Mouse (Mus musculus) layer of hippocampus, postnatal 36 days (tissue): ENCODE measurements around the gene Sys1. TPM values are rescaled to one million over a fixed set of nuclear protein-coding genes. Genes with fewer than 3 reads are reported as not detected.

Source experiments
- DNase-seq, 2 experiments: peaks; one replicate each; pipeline ENCODE4 v3.0.0; 2022
- total RNA-seq, 2 experiments: library from RNA; stranded (reverse); gene quantifications; 2 replicates each; pipeline ENCODE4 v1.2.3; 2021

The Sys1 gene
- total RNA-seq, 2 experiments from 2014 or later = 37.7 to 42.3 TPM

DNA sequence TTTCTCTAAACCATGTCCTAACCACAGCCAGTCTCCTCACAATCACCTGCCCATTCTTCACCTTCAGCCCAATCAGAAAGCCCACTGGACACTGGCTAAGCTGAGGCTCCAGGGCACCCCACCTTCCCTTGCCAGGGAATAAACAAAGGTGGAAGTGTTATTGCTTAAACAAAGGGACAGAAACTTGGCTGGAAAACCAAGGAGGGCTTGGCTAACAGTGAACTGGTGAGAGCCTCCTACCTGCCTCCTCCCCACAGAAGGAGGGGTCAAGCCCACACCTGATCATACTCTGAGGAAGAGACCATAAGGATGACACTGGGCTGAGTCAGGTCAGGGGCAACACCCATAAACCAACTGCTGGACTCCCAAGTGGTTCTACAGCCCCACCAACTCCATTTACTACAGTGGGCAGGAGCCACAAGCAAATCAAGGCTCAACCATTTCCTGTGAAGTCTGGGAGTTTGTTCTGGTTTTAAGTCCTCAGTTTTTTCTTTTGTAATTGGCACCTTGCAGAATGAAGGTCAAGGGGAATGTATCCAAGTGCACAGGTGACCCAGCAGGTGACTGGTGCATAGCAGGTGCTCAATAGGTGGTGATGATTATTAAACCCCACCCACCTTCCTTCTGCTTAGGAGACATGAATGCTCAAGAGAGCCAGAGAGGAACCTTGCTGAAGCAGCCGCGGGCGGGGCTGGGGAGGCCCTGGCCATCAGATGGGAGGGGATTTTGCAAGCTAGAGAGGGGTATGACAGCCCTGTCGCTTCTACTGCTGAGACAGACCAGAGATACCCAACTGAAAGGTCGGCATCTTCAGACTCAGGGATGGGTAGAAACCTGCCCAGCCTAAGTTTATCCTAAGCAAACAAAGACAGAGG is 21.3 kb upstream of the Sys1 start:
- no peak for DNase-seq

DNA sequence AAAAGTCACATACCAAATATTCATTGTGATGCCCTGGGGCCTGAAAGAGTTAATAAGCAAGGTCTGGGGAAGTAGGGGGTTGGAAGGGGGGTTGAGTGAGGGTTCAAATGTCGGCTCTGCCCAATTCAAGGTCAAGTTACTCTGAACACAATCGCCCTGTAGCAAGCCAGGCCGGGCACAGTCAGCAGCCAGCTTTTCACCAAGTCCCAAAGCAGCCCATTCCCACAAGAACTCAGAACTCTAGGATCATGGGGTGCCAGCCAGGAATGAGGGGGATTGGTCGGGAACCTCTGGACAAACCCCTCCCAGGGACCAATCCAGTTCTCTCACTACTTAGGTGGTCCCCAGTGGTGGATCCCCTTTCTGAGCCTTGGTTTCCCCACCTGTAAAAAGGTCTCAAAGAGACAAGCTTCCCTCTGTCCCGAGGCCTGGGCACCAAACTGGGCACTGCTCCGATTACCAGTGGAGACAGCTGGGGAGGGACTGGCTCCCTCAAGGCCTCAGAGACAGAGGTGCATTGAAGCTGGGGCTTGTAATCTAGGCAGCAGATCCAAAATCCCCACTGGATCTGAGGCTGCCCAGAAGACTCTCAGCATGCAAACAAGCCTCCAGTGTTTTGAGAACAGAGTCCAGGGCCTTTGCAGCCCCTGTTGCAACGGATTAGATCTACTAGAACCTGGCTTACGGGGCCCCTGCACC is 20.4 kb upstream of the Sys1 start:
- DNase-seq = peak; percentile 50 to 55

DNA sequence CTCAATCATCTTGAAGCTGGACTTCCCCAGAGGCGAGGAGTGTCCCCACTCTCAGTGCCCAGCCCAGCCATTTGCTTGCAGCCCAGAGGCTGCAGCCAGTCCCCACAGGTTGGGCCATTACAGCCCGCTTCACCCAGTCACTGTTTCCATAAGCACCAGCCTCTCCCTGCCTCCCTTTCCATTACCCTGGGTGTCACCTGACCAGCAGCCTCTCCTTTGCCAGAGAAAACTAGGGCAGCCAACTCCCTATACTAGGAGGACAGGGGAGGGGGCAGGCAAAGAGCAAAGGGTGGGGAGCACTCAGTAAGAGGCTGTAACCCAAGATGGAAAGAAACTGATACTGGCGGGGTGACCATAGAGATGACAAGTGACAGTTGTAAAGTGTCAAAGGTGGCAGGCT is 19.8 kb upstream of the Sys1 start:
- no peak for DNase-seq

DNA sequence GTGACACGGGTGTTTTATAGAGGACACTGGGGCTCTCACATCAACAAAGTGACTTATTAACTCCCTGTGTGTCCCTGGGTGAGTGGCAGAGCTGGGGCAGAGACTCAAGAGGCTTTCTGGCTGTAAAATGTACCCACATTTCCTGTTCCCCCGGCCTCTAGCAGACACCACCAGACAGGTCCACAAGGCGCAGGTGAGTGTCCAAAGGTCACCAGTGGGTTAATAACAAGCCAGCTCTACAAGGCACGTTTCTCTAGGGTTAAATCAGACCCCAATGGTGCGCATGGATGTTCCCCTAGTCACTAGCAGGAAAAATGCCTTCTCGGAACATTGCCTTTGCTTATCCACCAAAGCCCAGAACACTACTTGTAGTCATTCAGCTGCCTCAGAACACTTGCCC is 19.1 kb upstream of the Sys1 start:
- DNase-seq = no peak

DNA sequence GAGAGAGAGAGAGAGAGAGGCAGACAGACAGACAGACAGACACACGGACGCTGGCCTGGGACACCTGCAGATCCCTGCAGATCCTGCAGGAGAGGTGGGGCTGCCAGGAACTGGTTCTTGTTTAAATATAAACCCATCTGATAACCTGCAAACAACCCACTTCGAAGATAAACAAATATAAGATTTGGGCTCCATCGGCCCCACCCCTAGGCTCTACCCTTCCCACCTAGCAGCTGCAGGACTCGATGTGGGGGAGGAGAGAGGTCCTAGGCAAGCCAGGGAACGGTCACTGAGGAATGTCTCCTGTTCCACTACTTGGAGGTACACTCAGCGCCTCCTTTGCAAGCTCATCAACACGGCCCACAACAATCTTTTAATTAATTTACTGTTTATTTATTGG is 18.5 kb upstream of the Sys1 start:
- no peak for DNase-seq

DNA sequence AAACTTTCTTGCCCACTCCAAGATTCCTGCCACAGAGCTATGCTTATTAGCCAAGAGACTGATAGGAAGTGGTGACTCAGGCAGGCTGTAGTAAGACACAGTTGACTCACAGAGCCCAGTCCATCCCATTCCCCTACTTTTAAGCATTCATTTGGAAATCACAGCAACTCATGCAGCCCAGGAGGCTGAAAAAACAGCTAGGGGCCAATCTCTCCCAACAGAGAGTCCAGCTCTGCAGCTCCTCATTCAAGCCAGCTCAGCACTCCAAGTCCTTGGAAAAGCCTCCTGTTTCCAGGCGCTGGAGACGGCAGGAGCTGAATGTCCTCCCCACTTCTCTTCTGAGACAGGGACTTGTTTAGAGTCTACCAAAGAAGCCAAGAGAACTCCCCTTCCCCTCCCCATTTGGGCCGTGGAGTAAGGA is 17.8 kb upstream of the Sys1 start:
- peak; percentile 58 to 64 for DNase-seq

DNA sequence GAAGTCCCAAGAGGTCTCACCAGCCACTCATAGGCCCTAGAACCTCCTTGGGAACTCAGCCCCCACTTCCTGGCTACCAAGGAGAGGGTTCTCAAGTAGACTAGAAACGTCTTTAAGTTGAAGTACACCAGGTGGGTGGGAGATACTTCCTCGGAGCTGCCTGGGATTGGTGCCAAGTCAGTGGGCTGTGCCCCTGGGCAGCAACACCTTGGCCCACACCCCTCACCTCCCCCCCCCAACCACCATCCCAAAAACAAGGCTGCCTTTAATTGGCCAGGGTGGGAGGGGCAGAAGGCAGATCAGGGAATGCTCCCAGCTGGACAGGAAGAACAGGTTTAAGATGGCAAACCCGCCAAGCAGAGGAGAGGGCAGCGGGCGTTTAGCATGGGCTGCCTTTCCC is 16.4 kb upstream of the Sys1 start:
- DNase-seq = no peak

DNA sequence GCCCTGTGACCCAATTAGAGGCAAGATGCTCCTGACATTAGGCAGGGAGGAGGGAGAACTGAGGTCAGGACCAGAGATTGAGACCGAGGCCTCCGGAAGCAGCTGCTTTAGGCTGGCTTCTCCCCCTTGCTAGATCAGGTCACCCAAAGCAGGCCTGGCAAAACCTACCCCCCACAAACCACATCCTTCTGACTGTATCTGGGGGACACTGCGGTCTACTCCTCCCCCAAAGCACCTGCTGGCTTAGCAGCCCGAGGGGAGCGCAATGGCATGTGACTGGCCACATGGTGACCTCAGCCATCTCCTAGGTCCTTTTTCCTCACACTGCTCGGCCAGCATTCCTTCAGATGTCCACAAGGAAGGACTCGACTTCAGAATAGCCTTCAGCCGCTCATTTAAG is 15.6 kb upstream of the Sys1 start:
- DNase-seq = no peak

DNA sequence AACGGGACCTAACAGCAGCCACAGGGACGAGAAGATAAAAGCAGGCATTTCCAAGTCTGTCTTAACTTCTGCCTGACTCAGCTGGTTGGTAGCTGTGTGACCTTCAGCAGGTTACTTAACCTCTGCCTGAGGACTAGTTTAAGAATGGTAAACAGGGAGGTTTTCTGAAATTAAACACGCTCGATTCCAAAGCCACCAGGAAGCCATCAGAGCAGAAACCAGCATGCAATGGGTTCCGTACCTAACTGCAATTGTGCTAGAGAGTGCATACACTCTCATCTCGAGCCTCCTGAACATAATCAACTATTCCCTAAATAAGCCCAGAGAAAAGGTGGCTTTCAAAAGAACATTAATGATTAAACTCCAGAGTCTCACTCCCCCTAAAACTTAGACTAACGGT is 15.0 kb upstream of the Sys1 start:
- DNase-seq = no peak

DNA sequence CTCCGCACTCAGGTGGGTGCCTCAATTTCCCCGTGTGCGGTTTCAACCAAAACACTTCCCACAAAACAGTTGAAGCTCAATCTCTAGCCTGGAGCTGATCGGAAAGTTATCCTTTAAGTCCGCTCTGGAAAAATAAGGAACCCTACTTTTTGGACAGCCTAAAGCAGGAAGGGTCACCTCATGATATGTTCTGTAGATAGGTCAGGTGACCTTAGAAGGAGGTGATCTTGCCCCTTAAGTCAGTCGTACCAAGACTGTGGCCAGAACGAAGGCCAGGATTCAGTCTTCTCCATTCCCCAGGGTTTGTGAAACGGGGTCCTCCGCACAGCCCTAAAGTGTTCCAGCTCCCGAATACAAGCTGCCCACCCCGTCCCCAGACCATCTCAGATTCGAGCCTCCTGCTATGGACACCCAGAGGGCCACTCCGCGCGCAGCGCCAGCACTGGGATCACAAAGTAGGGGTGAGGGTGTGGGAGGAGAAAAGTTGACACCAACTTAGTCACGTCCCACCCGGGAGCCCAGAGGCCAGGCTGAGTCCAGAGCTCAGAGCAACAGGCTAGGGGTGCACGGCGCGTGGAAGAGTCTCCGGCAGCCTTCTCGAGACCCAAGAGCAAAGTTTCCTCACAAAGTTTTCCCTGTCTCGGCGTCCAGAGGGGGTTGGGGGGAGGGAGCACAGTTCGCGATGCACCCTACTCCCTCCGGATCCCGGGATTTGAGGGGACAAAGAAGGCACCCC is 14.3 kb upstream of the Sys1 start:
- DNase-seq = no peak

DNA sequence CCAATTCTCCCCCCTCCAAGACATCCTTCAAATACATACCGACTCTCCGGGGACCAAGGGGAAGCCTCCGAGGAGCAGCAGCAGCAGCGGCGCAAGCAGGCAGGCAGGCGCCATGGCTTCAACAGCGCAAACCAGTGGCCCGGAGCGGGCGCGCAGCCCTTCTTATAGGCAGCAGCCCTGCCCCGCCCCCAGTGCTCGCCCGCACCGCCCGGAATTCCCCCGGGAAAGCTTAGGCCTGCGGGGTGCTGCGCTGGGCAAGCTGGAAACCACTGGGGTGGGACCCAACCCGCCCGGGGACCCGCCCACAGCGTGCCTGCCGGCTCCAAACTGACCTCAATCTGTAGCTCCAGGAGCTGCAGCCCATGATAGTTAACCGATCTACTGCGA is 13.7 kb upstream of the Sys1 start:
- peak; percentile 74 to 75 for DNase-seq

DNA sequence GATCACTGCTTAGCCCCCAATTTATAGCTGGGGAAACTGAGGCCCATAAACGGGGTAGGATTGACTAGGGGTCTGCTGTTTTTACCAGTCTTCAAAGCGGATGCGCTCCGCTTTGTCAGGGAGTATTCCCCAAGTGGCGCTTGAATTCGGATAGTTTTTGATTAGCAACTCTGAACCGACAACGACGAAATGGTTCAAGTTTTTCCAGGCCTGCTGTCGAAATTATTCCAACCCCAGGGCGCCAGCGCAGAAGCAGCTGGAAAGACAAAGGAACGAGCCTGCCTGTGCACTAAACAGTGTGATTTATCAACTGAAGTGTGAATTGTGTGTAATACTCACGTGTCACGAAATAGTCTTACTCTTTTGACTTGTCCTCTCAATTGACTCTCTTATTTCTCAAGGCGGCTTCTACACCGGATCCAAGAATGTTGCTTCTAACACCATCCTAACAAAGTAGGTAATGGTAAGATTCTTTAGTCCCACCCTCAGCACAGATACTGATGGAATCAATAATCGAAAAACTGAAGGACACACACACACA is 13.2 kb upstream of the Sys1 start, which contains the start of gene Sdc4:
Sdc4 (minus strand) TSS at position 428 of the 541 bp plus-strand sequence.
- no peak for DNase-seq

DNA sequence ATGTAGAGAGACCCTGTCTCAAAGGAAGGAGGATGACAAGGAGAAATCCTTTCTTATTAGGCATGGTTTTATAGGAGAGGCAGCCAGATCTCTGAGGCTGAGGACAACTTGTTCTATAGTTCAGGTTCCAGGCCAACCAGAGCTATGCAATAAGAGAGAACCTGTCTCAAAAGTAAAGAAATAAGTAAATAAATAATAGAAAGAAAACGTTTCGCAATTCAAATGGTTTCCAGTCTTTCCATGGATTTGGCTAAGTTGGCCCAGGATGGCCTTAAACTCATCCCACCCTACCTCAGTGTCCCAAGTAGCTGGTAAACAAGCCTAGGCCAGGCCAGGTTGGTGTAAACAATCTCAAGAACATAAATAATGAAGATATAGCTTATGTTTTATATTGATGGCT is 12.1 kb upstream of the Sys1 start:
- no peak for DNase-seq

DNA sequence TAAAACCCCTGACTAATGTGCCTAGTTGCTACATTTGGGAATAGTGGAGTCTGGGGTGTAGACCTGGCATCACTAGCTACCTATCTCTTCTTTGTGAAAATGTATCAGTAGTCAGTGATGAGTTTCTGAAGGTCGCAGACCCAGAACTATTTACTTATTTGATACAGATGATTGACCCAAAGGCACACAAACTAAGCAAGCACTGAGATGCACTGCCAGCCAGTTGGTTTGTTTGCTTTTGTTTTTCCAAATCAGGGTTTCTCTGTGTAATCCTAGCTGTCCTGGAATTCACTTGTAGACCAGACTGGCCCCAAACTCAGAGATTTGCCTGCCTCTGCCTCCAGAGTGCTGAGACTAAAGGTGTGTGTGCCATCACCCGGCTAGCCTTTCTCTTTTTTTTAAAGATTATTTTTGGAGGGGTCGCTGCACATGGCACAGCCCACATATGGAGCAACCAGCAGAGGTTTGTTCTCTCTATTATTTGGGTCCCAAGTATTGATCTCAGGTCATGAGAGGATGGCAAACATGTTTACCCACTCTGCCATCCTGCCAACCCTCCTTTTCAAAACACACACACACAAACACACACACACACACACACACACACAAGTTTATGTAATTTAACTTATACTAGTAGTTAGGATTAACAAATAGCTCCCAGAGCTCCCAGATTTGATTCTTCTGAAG is 11.2 kb upstream of the Sys1 start:
- no peak for DNase-seq

DNA sequence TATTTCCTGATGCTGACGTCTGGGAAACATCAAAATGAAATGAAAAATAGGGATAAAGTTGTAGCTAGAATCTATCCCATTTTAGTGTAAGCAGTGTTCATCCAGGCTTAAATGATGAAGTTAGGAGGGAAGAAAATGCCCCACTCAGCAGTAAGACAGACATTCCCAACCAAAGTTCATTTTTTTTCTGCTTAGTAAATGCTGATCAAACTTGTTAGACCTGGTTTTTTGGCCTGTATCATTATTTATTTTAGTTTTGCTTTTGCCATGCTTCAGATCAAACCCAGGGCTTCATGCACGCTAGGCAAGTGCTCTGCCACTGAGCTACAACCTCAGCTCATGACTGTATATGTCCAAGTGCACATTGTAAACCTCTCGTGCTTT is 10.7 kb upstream of the Sys1 start:
- no peak for DNase-seq

DNA sequence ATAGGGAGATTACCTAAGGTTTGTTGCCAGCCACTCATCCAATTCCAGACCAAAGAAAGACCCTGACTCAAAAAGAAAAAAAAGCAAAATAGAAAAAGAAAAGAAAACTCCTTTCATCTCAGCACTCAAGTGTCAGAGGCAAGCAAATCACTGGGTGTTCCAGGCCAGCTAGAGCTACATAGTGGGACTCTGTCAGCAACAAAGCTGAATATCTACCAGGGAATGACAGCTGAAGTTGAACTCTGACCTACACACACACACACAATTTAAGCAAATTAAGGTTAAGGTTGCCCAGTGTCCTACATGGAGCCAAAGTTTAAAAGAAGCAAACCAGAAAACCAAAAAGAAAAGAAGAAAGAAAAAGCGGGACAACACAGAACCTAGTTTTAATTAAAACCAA is 8.6 kb upstream of the Sys1 start:
- no peak for DNase-seq

DNA sequence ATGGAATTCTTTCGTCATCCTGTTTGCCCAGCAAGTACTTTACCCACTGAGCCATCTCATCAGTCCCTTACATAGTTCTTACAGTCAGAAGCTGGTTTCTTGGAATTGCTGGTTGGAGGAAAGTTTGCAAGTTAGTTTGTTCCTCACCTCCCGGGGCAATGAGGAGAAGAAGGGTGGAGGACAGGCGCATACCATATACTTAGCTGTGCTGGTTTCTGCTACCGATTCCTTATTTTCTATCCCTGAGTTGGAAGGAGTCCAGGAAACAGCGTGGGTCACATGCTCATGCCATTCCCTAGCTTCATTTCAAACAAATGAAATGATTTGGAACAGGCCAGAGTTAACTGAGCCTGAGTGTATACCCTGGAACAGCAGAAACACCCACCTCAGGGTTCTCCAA is 7.8 kb upstream of the Sys1 start:
- no peak for DNase-seq

DNA sequence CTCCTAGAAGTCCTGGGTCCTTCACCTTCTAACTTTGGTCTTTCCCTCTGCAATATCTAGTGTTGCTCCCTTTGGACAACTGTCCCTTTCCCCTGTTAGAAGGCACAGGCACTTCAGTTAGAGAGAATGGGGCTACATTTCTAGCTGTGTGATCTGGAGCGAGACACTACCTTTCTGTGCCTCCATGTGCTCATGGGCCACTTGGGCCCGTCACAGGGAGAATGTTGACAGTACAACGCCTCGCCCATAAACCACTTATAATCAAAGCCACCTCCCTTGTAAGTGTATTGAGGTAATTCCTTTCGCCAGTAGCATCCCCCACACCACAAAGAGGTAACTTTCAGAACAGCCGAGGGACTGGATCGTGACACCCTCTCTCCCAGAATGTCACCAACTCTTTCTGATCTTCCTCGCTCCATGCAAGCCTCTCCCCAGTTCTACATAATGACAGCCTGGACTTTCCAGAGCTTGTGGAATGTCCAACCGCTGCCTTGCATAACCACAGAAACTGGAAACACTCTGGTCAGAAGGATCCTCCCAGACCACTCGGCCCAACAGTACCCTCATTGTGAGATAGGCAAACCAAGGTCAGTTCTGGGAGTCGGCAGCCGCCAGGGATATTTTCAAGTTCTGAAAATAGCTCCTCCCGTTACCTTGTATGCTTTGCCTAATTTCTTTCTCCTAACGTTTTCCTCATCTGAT is 7.3 kb upstream of the Sys1 start:
- no peak for DNase-seq

DNA sequence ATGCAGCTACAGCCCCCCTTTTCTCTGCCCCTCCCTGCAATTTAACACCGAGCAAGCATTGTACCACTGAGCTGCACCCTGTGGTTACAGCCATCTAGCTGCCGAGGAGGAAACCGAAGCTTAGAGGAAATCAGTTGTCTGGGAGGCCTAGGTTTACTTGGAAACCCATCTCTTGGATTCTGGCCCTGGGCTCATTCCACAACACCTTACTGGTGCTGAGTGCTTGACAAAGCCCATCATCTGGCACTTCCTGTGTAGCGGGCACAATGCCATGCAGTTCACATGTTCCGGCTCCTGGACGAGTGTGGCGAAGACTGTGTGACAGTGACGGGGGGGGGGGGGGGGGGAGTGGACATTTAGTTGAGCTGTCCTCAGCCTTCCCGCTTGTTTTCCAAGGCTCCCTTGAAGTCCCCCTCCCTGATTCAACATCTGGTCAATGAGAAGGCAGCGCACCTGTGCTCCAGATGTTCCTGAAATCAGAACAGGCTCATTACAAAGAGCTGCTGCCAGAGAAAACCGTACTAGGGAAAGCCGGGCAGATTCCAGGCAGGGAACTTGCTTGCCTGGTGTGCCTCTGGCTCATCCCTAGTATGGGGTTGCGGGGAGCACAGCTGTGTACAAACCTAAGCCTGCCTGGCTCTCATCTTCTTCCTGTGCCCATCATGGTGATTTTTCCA is 4.6 kb upstream of the Sys1 start:
- no peak for DNase-seq

DNA sequence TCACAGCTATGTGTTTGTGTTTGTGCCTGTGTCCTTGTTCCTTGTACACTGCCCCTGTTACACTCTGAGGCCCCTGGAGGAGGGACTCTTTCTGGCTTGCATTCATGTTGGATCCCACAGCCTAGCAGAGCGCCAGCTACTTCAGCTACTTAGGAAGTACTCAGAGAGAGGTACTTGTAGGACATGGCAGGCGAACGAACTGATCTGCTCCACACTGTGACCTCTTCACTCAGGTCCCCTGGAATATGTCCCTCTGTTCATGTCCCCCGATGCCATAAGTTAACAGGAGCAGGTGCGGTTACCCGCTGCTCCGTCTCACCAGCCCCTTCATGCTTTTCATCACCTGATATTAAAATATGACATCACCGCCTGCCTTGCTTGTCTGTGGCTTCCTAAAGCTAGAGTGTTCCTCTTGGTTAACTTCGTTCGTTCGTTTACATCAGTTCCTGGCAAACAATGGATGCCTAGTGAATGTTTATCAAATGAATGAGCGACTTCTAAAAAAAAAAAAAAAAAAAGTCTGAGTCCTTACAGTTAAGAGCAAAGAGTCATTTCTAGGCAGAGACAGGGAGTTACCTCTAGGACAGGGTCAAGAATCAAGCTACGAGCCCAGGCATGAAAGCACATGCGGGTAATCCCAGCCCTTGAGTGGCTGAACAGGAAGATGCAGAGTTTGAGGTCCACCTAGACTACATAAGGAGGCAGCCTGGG is 3.6 kb upstream of the Sys1 start:
- no peak for DNase-seq
